Mouse (Mus musculus) embryonic facial prominence, embryonic 14.5 days (tissue): ENCODE data around the gene Gpr84. TPM values are rescaled to one million over a fixed set of nuclear protein-coding genes. Genes with fewer than 3 reads are reported as not detected.

ENCODE experiments used
- ATAC-seq: fragments of 200-750 bp; cut with Nextera tagmentation; 2 replicates; pipeline ENCODE4 v1.8.0; 2017; ENCODE audit warnings: low read depth, moderate number of reproducible peaks, moderate TSS enrichment
- DNase-seq: peaks from one replicate; pipeline ENCODE4 v3.0.0-alpha.2; 2015; ENCODE audit warnings: low spot score
- H3K27ac ChIP-seq: fragments of 300-500 bp; sonication (generic); replicated peaks from 2 replicates; pipeline ENCODE4 v1.5.1; 2014; ENCODE audit warnings: low read depth, mild to moderate bottlenecking, low read length, moderate library complexity
- H3K27me3 ChIP-seq: fragments of 300-500 bp; sonication (generic); replicated peaks from 2 replicates; pipeline ENCODE4 v1.6.1; 2014; ENCODE audit warnings: low read length; ENCODE audit not compliant: control insufficient read depth, insufficient read depth
- H3K36me3 ChIP-seq: fragments of 300-500 bp; sonication (generic); 2 replicates; pipeline ENCODE4 v1.6.1; 2014; ENCODE audit warnings: low read length, mixed read lengths; ENCODE audit not compliant: control insufficient read depth, insufficient read depth
- H3K4me1 ChIP-seq: fragments of 300-500 bp; sonication (generic); 2 replicates; pipeline ENCODE4 v1.6.1; 2014; ENCODE audit warnings: antibody characterized with exemption, low read length; ENCODE audit not compliant: control insufficient read depth, insufficient read depth
- H3K4me2 ChIP-seq: fragments of 300-500 bp; sonication (generic); 2 replicates; pipeline ENCODE4 v1.6.1; 2014; ENCODE audit warnings: low read depth, mild to moderate bottlenecking, low read length, moderate library complexity, mixed read lengths
- H3K4me3 ChIP-seq: fragments of 300-500 bp; sonication (generic); 2 replicates; pipeline ENCODE4 v1.5.1; 2014; ENCODE audit warnings: low read depth, mild to moderate bottlenecking, low read length
- H3K9ac ChIP-seq: fragments of 300-500 bp; sonication (generic); 2 replicates; pipeline ENCODE4 v1.6.1; 2014; ENCODE audit warnings: low read depth, mild to moderate bottlenecking, low read length, moderate library complexity, mixed read lengths
- H3K9me3 ChIP-seq: fragments of 300-500 bp; sonication (generic); 2 replicates; pipeline ENCODE4 v1.6.1; 2016; ENCODE audit warnings: low read length; ENCODE audit not compliant: control insufficient read depth
- WGBS: fragments of 180-500 bp; shearing (Covaris S2); extraction: QIAGEN DNeasy Blood & Tissue Kit; methylation state at CpG from one replicate; pipeline ENCODE4 v1.1.7; 2014; 5-methylcytosine and 5-hydroxymethylcytosine counted together
- polyA plus RNA-seq: library from polyadenylated mRNA; unstranded; fragments of >200 nt; fragmentation: Nextera tagmentation; extraction: Ambion mirVana; gene quantifications from 2 replicates; pipeline ENCODE4 v1.2.1, GENCODE M21; 2014

Gpr84 gene
- polyA plus RNA-seq, 1 experiment from 2014 or later = 0.47 TPM

DNA sequence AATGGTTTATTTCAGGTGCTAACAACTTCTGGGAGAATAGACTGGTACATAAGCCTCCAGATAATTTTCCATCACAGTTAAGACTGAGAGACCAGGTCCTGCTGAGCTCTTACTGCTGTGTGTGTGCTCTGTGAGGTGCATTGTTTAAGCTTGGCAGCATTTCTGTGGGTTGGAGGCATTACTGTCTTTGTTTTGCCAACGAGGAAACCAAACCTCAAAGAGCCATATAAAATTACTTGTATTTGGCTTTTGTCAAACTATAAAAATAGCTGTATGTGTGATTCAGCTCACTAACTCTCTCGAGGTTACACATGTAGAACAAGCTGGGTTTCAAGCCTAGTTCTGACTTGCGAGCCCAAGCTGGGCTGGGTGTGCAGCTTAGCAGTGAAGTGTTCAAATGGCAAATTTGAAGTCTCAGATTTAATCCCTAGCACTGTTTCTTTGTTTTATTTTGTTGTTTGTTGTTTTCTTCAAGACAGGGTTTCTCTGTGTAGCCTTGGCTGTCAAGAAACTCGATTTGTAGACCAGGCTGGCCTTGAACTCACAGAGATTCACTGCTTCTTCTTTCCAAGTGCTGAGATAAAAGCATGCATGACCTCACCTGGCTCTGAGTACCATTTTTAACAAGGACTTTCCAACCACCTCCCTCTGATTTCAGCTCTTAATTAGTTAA lies 17.6 kb downstream of the Gpr84 start:
- Histone ChIP-seq H3K36me3 (peaks cover 66% of the 10 kb centered on the region), H3K9ac (no peak overlapping the region), H3K4me2 (no peak overlapping the region), H3K4me3 (no peak overlapping the region), H3K27me3 (no peaks in the 10 kb centered on the region), H3K9me3 (no peaks in the 10 kb centered on the region), H3K27ac (peak overlapping the region; percentile 24; the same call in 1 of the 2 replicates), H3K4me1 (peaks cover 24% of the 10 kb centered on the region)
- ATAC-seq = peak; percentile 67; the same call in 1 of the 2 replicates
- 63% methylated on average over 4 of the region's 4 CpGs for WGBS
- peak; percentile 75 for DNase-seq

DNA sequence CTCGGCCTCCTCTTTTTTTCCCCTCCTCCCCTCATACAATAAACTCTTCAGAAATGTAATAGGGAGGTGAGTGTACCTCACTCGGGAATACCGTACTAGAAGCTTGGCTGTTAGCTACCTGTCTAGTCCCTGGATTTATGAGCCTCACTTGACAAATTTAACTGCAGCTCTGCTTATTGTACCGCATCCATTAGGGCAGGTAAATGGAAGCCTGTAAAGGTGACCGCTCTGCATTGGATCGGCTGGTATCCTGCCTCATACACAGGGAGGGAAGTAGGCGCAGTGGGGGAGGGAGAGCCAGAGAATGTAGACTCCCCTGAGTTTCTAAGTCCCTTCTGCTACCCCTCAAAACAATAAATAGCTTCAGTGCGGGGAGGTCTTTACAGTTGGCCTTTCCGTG lies 19.6 kb downstream of the Gpr84 start:
- H3K36me3 ChIP-seq = peaks cover 57% of the 10 kb centered on the region

GRCm38 (mm10) chr15:103290417-103290816 lies 20.0 kb downstream of the Gpr84 start:
- Histone ChIP-seq H3K36me3 (peaks cover 56% of the 10 kb centered on the region), H3K4me2 (no peak overlapping the region), H3K9me3 (no peaks in the 10 kb centered on the region), H3K4me3 (no peak overlapping the region), H3K4me1 (peaks cover 11% of the 10 kb centered on the region), H3K27me3 (no peaks in the 10 kb centered on the region), H3K27ac (no peak overlapping the region), H3K9ac (no peak overlapping the region)
- DNase-seq (no peak), ATAC-seq (no peak)
- 69% methylated on average over 6 of the region's 6 CpGs for WGBS

More for the DNA sequence above, 19.6 kb downstream of the Gpr84 start:
- Histone ChIP-seq H3K9me3 (no peaks in the 10 kb centered on the region), H3K4me2 (no peak overlapping the region), H3K27me3 (no peaks in the 10 kb centered on the region), H3K4me3 (no peak overlapping the region), H3K27ac (no peak overlapping the region), H3K9ac (no peak overlapping the region), H3K4me1 (peaks cover 11% of the 10 kb centered on the region)
- DNase-seq = no peak
- WGBS = 92% methylated on average over 9 of the region's 9 CpGs
- ATAC-seq = no peak

DNA sequence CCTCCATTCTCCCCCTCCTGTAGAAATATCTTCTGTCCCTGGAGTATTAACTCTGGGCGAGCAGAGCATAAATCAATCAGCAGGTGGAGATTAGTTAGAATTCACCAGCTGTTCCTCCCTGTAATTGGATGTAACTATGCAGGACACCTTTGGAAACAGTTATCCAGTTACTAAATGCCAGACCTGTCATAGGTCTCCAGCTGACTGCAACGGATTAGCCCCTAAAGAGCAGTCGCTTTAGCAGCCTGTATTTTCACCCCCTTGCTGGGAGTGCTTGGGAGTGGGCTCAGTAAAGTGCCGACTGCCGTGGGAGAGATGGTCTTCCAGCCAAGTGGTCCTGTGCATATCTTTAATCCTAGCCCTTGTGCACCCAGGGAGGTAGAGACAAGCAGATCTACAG lies 20.8 kb downstream of the Gpr84 start:
- Histone ChIP-seq H3K4me3 (no peak overlapping the region), H3K27me3 (no peaks in the 10 kb centered on the region), H3K27ac (peak overlapping the region; percentile 34; the same call in 1 of the 2 replicates), H3K4me2 (no peak overlapping the region), H3K4me1 (peaks cover 17% of the 10 kb centered on the region), H3K9ac (no peak overlapping the region), H3K9me3 (no peaks in the 10 kb centered on the region), H3K36me3 (peaks cover 56% of the 10 kb centered on the region)
- WGBS = 40% methylated on average over 5 of the region's 5 CpGs
- ATAC-seq (no peak), DNase-seq (no peak)

- Histone ChIP-seq H3K4me1 (peaks cover 17% of the 10 kb centered on the region), H3K4me3 (no peak overlapping the region), H3K9ac (no peak overlapping the region), H3K4me2 (no peak overlapping the region), H3K36me3 (peaks cover 25% of the 10 kb centered on the region), H3K27ac (peak overlapping the region; percentile 63), H3K9me3 (no peaks in the 10 kb centered on the region), H3K27me3 (no peaks in the 10 kb centered on the region)
- DNase-seq = peak; percentile 74
- WGBS = 68% methylated on average over 1 of the region's 1 CpGs
- peak; percentile 51 for ATAC-seq
These were observed 24.5 kb downstream of the Gpr84 start for GRCm38 (mm10) chr15:103285778-103286417.

GRCm38 (mm10) chr15:103284647-103285046 lies 25.8 kb downstream of the Gpr84 start:
- Histone ChIP-seq H3K9me3 (no peaks in the 10 kb centered on the region), H3K4me2 (no peak overlapping the region), H3K36me3 (peaks cover 16% of the 10 kb centered on the region; the same call in 1 of the 2 replicates), H3K27me3 (no peaks in the 10 kb centered on the region), H3K4me1 (peaks cover 17% of the 10 kb centered on the region), H3K9ac (no peak overlapping the region), H3K27ac (peak overlapping the region; percentile 63; the same call in 1 of the 2 replicates), H3K4me3 (no peak overlapping the region)
- DNase-seq (no peak), ATAC-seq (no peak)
- 35% methylated on average over 2 of the region's 2 CpGs for WGBS

- H3K9ac ChIP-seq = no peak overlapping the region
- H3K27ac ChIP-seq = no peak overlapping the region
- H3K4me1 ChIP-seq = peaks cover 17% of the 10 kb centered on the region
- WGBS = 58% methylated on average over 3 of the region's 3 CpGs
- H3K4me3 ChIP-seq = no peak overlapping the region
- H3K36me3 ChIP-seq = peaks cover 16% of the 10 kb centered on the region; the same call in 1 of the 2 replicates
- no peaks in the 10 kb centered on the region for H3K27me3 ChIP-seq
- H3K9me3 ChIP-seq = no peaks in the 10 kb centered on the region
- DNase-seq = no peak
- H3K4me2 ChIP-seq = no peak overlapping the region
- no peak for ATAC-seq
These were observed 26.3 kb downstream of the Gpr84 start for GRCm38 (mm10) chr15:103284066-103284465.

DNA sequence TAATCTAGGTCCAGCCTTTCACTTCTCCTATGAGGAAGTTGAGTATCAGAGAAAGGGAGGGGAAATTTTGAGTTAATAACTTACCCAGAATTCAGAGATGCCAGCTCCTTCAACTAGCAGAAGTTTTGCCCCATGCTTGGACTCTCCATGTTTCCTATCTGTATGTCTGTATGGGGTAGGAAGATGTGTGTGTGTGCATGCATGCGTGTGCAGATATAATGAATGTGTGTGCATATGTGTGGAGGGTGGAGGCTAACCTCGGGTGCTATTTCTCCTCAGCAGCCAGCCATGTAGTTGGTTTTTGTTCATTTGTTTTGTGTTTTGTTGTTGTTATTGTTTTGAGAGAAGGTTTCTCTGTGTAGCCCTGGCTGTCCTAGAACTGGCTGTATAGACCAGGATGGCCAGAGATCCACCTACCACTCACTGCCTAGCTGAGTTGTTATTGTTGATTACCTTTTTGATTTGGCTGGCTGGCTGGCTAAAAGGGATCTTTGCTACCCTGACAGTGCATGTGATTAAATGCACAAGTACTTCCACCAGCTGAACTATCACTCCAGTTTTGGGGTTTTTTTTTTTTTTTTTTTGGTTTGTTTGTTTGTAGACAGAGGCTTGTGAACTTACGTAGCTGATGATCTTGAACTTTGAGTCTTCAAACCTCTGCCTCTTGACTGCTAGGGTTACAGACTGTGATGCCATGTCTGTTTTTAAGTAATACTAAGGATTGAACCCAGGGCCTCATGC lies 28.8 kb downstream of the Gpr84 start:
- Histone ChIP-seq H3K27ac (no peak overlapping the region), H3K4me2 (no peak overlapping the region), H3K36me3 (0 out of 2 replicates have a peak, but pooled peaks cover 5% of the 10 kb centered on the region), H3K9me3 (no peaks in the 10 kb centered on the region), H3K4me1 (peaks cover 17% of the 10 kb centered on the region), H3K4me3 (no peak overlapping the region), H3K9ac (no peak overlapping the region), H3K27me3 (no peaks in the 10 kb centered on the region)
- WGBS = 93% methylated on average over 3 of the region's 3 CpGs
- no peak for ATAC-seq
- no peak for DNase-seq
